Mouse (Mus musculus): ENCODE measurements around the gene Gcnt3.

DNA sequence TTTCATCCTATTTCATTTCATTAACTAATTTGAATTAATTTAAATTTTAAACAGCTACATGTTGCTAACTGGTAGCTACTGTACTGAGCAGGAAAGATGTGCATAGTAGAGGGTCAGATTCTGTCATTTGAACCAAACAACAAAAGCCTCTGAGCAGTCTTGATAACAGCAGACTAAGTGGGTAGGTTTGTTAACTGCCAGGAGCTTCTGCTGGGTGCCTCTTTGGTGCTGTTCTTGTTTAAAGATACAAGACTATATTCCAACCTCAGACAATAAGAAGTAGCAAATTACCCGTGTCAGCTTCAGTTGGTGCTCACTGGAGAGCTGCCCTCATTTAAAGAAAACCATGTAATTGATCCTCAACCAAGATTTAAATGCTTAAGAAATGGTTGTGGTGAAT, 16.3 kb downstream of the Gcnt3 start:
- TF ChIP-seq CTCF (IDR thresholded peaks at IDR 0.05) = no peak
- TF ChIP-seq EP300 (IDR thresholded peaks at IDR 0.05; ENCODE audit: insufficient read depth, low read depth, low read length) = no peak
